Mouse (Mus musculus) cerebellum, adult 11 months (tissue): ENCODE results near the gene Arhgef2.

ENCODE experiments used
- DNase-seq: peaks from one replicate; pipeline ENCODE4 v3.0.0; 2022

The Arhgef2 gene

GRCm38 (mm10) chr3:88646426-88646995, 40.7 kb downstream of the Arhgef2 start:
- no peak for DNase-seq

GRCm38 (mm10) chr3:88647076-88647475, 41.3 kb downstream of the Arhgef2 start:
- DNase-seq: no peak

- DNase-seq: no peak
These were observed 42.1 kb downstream of the Arhgef2 start for GRCm38 (mm10) chr3:88647779-88648413.

- DNase-seq: no peak
These were observed 42.8 kb downstream of the Arhgef2 start for GRCm38 (mm10) chr3:88648452-88649168.

- DNase-seq: no peak
These were observed 43.4 kb downstream of the Arhgef2 start for GRCm38 (mm10) chr3:88649186-88649585.

- no peak for DNase-seq
These were observed 44.2 kb downstream of the Arhgef2 start for GRCm38 (mm10) chr3:88649967-88650366.

- no peak for DNase-seq
These were observed 45.1 kb downstream of the Arhgef2 start for GRCm38 (mm10) chr3:88650713-88651504.

- no peak for DNase-seq
These were observed 46.2 kb downstream of the Arhgef2 start for GRCm38 (mm10) chr3:88651669-88652618.

GRCm38 (mm10) chr3:88652846-88653515, 47.2 kb downstream of the Arhgef2 start, which contains the start of gene Rxfp4:
TSS of gene Rxfp4 (minus strand) at chr3:88653142.
- no peak for DNase-seq

GRCm38 (mm10) chr3:88653516-88654370, 48.0 kb downstream of the Arhgef2 start:
- DNase-seq: no peak

- no peak for DNase-seq
These were observed 48.9 kb downstream of the Arhgef2 start for GRCm38 (mm10) chr3:88654621-88655020.

- no peak for DNase-seq
These were observed 49.9 kb downstream of the Arhgef2 start for GRCm38 (mm10) chr3:88655619-88656018.

- no peak for DNase-seq
These were observed 52.8 kb downstream of the Arhgef2 start for GRCm38 (mm10) chr3:88658441-88659127.

- no peak for DNase-seq
These were observed 54.0 kb downstream of the Arhgef2 start for GRCm38 (mm10) chr3:88659798-88660197.

- no peak for DNase-seq
These were observed 58.3 kb downstream of the Arhgef2 start for GRCm38 (mm10) chr3:88664095-88664494.

GRCm38 (mm10) chr3:88677399-88677798, 71.6 kb downstream of the Arhgef2 start:
- DNase-seq: peak; percentile 70

- no peak for DNase-seq
These were observed 78.0 kb downstream of the Arhgef2 start for GRCm38 (mm10) chr3:88683814-88684213.

GRCm38 (mm10) chr3:88684236-88684979, 78.6 kb downstream of the Arhgef2 start:
- no peak for DNase-seq
